Mouse (Mus musculus): ENCODE data around the gene Plcb2. TPM values are rescaled to one million over a fixed set of nuclear protein-coding genes. Genes with fewer than 3 reads are reported as not detected.

Gene Plcb2
- polyA plus RNA-seq, 1 experiment from 2014 or later: 0.50 TPM

DNA sequence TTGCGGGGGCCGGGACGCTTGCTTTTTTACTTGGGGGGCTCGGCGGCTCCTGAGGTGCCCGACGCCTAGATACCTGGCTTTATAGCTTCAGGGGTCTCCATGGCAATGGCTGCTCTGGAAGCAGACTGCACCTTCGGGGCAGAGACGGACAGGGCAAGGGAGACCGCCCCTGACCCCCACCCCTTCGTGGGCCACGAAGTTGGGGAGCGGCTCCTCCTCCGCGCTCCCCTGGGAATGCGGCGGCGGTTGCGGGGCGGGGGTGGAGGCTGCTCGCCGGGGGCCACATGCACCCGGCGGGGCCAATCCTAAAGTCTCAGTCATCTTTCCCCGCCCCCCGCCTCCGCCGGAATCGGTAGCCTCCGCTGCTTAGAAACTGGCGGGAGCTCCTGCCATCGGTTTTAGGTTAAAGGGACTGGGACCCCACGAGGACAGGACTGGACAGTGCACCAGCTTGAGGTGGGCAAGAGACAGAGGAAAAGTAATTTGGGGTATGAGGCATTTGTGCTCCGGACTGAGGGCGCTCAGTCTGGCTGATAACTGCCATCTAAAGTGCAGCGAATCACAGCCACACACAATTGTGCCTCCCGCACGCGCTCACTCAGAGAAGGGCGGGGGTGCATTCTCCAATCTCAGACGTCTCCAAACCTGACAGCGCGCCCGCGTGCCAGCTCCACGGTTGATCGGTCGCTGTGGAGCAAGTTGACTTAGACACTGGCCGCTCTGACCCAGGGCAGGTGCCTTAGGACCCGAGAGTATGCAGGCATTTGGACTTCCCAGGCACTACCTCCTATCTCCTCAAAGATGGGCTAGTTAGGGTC is 24.1 kb downstream of the Plcb2 start, which contains the start of gene Ankrd63:
TSS of gene Ankrd63 (minus strand) at position 51 of the 818 bp plus-strand sequence.
- WGBS: 1% methylated on average over 50 of the region's 50 CpGs
- Histone ChIP-seq H3K9me3 (no peaks in the 10 kb centered on the region), H3K27me3 (peaks cover 100% of the 10 kb centered on the region), H3K4me3 (peak within 1 kb of the TSS; percentile 45), H3K36me3 (no peaks in the 10 kb centered on the region), H3K4me1 (peaks cover 45% of the 10 kb centered on the region), H3K4me2 (replicated peaks) (peak within 1 kb of the TSS; percentile 73), H3K9ac (replicated peaks) (peak within 1 kb of the TSS; percentile 47; the same call in 1 of the 2 replicates), H3K27ac (replicated peaks) (no peak within 1 kb of the TSS)
- ATAC-seq (ENCODE audit: low FRiP score, low read depth): no peak

DNA sequence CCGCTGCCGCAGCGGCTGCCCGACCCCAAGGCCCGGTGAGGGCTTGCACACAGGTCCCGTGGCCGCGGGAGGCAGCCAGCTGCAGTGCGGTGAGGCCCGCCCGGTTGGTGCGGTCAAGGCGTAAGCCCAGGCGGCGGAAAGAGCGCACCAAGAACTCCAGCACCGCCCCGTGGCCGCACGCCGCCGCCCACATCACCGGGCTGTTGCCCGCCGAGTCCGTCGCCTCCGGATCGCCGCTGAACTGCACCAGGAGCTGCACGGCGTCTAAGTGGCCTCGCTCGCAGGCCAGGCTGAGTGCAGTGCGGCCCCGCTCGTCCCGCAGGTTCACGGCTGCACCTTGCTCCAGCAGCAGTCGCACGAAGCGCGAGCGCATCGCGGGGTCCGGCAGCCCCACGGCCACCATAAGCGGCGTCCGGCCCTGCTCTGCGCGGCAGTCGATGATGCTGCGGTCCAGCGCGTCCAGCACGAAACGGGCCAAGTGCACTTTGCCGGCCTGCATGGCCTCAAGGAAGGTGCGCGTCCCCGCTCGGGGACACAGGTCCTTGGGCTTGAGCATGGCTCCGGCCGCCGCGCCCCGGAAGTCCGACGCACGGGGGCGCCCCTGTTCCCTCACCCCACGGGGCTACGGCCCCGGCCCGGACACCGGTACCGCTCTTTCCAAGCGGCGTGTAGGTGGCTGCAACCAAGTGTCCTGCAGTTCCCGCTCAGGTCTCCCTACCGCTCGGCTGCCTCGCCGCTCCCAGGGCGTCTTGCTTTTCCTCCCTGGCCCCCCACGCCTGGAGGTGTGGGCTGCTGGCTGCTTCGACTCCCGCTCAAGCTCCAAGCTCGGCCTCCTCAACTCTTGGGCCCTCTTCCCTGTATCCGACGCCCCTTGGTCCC is 25.1 kb downstream of the Plcb2 start:
- peak; percentile 36 for ATAC-seq (ENCODE audit: low FRiP score, low read depth)
- under 1% methylated on average over 87 of the region's 93 CpGs for WGBS
- peak overlapping the region; percentile 47; the same call in 1 of the 2 replicates for H3K9ac ChIP-seq (replicated peaks)
- peaks cover 45% of the 10 kb centered on the region for H3K4me1 ChIP-seq
- H3K36me3 ChIP-seq: no peaks in the 10 kb centered on the region
- peak overlapping the region; percentile 45 for H3K4me3 ChIP-seq
- H3K27me3 ChIP-seq: peaks cover 98% of the 10 kb centered on the region
- peak overlapping the region; percentile 73 for H3K4me2 ChIP-seq (replicated peaks)
- H3K9me3 ChIP-seq: no peaks in the 10 kb centered on the region
- no peak overlapping the region for H3K27ac ChIP-seq (replicated peaks)

DNA sequence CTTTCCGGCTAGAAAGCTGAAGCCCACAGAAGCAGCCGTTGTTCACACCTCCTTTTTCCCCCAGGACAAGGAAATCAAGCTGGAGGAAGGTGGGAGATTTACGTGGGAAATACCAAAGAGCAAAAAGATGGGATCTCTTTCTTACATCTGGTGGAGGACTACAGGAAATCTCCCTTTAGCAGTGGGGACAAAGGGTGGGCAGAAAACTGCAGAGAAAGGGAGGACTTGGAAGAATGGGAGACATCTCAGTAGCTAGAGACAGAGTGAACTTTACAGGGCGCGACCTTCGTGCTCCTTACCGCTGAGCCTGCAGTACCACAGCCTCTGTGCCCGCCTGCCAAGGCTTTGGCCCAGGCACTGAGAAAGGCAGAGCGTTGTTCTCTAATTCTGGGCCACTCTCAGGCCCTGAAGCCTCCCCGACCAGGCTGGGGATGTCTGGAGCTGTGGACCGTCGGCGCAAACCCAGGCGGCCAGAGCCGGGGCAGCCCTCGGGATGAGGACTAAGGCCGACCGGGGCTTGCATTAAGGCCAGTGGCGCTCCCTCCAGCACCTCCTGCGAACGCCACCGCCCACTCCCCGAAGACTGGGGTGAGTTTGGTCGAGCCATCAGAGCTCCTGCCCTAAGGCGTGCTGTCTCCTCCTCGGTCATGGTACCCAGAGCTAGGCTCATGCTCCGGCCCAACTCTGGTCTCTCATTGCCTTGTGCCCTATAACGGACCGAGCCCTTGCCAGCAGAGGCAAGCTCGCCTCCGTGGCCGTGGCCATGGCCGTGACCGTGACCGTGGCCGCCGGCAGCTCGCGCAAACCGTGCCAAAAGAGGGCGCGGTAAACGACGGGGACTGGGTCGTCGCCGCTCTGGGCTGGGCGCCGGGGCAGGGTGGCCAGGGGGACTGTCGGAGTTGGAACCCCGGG is 26.0 kb downstream of the Plcb2 start:
- Histone ChIP-seq H3K27ac (replicated peaks) (no peak overlapping the region), H3K9me3 (no peaks in the 10 kb centered on the region), H3K4me2 (replicated peaks) (peak overlapping the region; percentile 73), H3K27me3 (peaks cover 96% of the 10 kb centered on the region), H3K9ac (replicated peaks) (peak overlapping the region; percentile 47; the same call in 1 of the 2 replicates), H3K4me1 (peaks cover 45% of the 10 kb centered on the region), H3K4me3 (peak overlapping the region; percentile 45), H3K36me3 (no peaks in the 10 kb centered on the region)
- WGBS: 2% methylated on average over 51 of the region's 51 CpGs
- peak; percentile 14; the same call in 1 of the 2 replicates for ATAC-seq (ENCODE audit: low FRiP score, low read depth)

DNA sequence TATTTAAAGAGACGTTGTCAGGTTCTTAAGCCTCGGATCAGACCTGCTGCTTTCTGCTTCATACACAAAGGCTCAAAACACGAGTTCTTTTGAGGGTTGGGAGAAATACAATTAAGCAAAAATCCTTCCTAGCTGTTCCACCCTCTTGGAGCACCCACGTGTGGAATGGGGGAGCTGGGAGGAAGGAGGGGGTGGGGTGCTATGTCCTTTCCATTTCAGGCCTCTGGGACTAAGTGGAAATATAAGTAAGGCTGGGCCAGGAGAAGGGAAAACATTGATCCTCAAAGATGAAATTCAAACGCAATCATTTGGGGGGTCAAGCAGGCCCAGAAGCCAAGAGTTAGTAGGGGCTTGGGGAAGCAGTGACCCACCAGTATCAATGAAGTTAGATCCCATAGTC is 27.1 kb downstream of the Plcb2 start:
- peaks cover 96% of the 10 kb centered on the region for H3K27me3 ChIP-seq
- 0 out of 2 replicates have a peak overlapping the region, but pooled peaks have one; percentile 27 for H3K4me3 ChIP-seq
- no peak overlapping the region for H3K9ac ChIP-seq (replicated peaks)
- peaks cover 40% of the 10 kb centered on the region for H3K4me1 ChIP-seq
- H3K27ac ChIP-seq (replicated peaks): no peak overlapping the region
- H3K36me3 ChIP-seq: no peaks in the 10 kb centered on the region
- H3K9me3 ChIP-seq: no peaks in the 10 kb centered on the region
- peak overlapping the region; percentile 46; the same call in 1 of the 2 replicates for H3K4me2 ChIP-seq (replicated peaks)
- ATAC-seq (ENCODE audit: low FRiP score, low read depth): no peak
- 5% methylated on average over 5 of the region's 5 CpGs for WGBS

DNA sequence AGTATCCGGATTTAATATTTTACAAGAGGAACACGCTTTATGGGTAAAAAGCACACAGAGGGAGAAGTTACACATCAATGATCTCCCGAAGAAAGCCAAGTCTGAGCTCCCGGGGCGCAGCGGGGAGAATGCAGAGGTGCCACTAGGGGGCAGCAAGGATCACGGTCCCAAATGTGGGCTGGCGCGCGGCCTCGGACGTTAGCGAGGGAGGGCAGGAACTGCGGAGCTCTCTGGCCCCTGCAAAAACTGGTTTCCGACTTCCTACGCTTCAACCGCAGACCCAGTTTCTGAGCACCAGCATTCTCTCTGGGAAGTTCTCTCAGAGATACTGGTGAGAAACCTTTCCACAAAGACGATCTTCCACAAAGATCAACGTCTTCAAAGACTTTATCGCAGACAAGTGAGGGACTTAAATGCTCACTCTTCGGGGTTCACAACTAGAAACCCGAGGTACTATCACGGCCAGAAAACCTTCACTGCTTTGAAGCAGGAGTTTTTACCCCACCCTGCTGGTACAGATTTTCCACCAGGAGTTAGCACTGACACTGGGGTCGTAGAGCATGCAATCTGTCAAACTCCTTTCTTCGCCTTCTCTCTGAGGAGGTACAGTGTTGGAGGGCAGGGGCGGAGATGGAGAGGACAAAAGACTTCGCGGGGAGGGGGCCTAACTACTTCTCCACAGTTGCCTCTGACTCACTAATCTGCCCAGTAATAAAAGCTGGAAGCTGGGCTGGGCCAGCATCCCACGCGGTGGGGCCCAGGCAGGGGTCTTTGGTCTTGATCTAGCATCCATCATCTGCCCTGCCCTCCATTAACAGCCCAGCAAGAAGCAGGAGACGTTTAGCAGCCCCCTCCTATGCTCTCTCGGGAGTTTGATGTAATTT is 27.8 kb downstream of the Plcb2 start:
- H3K9me3 ChIP-seq: no peaks in the 10 kb centered on the region
- H3K4me3 ChIP-seq: peak overlapping the region; percentile 27
- H3K27me3 ChIP-seq: peaks cover 96% of the 10 kb centered on the region
- H3K27ac ChIP-seq (replicated peaks): no peak overlapping the region
- no peak overlapping the region for H3K9ac ChIP-seq (replicated peaks)
- peaks cover 38% of the 10 kb centered on the region for H3K4me1 ChIP-seq
- peak; percentile 25; the same call in 1 of the 2 replicates for ATAC-seq (ENCODE audit: low FRiP score, low read depth)
- no peaks in the 10 kb centered on the region for H3K36me3 ChIP-seq
- under 1% methylated on average over 32 of the region's 32 CpGs for WGBS
- H3K4me2 ChIP-seq (replicated peaks): peak overlapping the region; percentile 46

DNA sequence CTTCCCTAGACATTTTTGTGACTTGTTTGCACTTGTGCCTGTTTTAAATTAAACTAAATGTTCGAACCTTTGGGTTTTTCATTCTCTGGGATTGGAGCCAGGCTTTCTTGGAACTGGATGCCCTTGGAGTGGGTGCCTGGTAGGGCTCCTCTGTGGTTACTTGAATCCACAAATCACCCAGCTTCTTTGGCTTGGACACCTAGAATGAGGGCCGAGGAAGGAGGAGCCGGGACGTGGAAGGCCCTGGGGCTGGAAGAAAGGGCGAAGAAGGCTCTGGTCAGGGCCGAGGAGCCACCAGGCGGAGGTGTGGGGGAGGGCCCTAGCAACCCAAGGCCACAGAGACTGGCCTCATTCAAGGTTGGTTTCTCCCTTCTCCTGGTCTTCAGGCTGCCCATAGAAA is 30.3 kb downstream of the Plcb2 start:
- Histone ChIP-seq H3K9ac (replicated peaks) (no peak overlapping the region), H3K4me2 (replicated peaks) (no peak overlapping the region), H3K9me3 (no peaks in the 10 kb centered on the region), H3K27ac (replicated peaks) (no peak overlapping the region), H3K27me3 (peaks cover 95% of the 10 kb centered on the region), H3K4me3 (no peak overlapping the region), H3K36me3 (no peaks in the 10 kb centered on the region), H3K4me1 (peaks cover 22% of the 10 kb centered on the region)
- 49% methylated on average over 7 of the region's 7 CpGs for WGBS
- no peak for ATAC-seq (ENCODE audit: low FRiP score, low read depth)

DNA sequence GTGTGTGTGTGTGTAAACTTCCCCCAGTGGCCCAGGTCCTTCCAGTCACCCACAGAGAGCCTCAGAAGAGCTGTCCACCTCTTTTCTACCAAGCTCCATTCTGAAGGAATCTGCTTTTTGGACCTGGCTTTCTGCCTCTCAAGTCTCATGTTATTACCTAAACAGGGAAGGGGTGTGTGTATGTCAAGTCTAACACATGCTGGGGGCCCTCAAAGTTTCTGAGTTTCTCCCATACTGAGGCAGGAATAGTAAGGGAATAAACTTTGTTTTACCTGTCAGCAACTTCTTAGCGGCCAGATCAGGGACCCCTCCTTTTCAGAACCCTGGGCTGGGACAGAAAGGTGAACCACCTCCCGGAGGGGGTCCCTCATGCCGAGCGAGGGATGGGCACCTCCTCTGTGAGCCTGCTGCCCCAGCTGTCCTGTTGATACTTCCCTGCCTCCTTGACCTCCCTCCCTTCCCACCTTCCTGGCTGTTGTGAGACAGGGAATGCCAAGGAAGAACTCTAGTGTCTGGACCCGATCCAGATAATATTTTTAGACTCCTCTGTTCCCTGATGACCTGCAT is 30.8 kb downstream of the Plcb2 start:
- peaks cover 94% of the 10 kb centered on the region for H3K27me3 ChIP-seq
- WGBS: 50% methylated on average over 5 of the region's 5 CpGs

DNA sequence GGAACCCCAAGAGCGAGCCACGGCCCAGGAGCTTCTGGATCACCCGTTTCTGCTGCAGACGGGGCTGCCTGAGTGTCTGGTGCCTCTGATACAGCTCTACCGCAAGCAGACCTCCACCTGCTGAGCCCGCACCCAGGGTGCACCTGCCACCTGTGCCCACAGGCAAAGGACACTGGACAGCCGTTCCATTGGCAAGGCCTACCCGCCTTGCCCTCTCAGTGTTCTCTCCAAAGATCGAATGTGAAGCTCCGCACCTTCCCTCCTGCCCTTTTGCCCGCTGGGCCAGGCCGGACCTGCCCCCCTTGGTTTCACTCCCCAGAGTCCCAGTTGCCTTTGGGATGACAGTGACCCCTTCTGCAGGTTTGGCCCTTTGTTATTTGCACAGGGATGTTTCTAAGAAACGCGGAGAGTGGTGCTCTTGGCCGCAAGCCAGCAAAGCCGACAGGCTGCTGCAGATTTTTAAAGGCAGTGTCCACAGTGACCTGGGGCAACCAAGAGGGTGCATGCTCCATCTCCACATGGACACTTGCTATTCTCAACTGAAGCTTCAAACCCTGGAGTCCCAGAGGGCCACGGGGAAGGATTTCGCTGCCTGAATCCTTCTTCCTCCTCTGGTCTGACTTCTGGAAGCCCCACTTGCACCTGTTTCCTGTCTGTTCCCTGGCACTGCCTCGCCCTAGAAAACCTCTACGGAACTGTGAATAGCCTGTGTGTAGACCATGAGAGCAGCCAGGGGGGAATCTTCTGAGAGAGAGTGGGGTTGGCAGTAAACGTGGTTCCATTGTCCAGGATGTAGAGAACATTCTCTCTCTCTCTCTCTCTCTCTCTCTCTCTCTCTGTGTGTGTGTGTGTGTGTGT is 31.6 kb downstream of the Plcb2 start:
- Histone ChIP-seq H3K27me3 (peaks cover 90% of the 10 kb centered on the region), H3K36me3 (no peaks in the 10 kb centered on the region), H3K4me1 (peaks cover 12% of the 10 kb centered on the region), H3K4me2 (replicated peaks) (no peak overlapping the region), H3K27ac (replicated peaks) (no peak overlapping the region), H3K9me3 (no peaks in the 10 kb centered on the region), H3K4me3 (no peak overlapping the region), H3K9ac (replicated peaks) (no peak overlapping the region)
- ATAC-seq (ENCODE audit: low FRiP score, low read depth): no peak
- 56% methylated on average over 21 of the region's 21 CpGs for WGBS

More for the DNA sequence above, 30.8 kb downstream of the Plcb2 start:
- Histone ChIP-seq H3K4me2 (replicated peaks) (no peak overlapping the region), H3K9me3 (no peaks in the 10 kb centered on the region), H3K4me1 (peaks cover 17% of the 10 kb centered on the region), H3K36me3 (no peaks in the 10 kb centered on the region), H3K4me3 (no peak overlapping the region), H3K9ac (replicated peaks) (no peak overlapping the region), H3K27ac (replicated peaks) (no peak overlapping the region)
- ATAC-seq (ENCODE audit: low FRiP score, low read depth): no peak

DNA sequence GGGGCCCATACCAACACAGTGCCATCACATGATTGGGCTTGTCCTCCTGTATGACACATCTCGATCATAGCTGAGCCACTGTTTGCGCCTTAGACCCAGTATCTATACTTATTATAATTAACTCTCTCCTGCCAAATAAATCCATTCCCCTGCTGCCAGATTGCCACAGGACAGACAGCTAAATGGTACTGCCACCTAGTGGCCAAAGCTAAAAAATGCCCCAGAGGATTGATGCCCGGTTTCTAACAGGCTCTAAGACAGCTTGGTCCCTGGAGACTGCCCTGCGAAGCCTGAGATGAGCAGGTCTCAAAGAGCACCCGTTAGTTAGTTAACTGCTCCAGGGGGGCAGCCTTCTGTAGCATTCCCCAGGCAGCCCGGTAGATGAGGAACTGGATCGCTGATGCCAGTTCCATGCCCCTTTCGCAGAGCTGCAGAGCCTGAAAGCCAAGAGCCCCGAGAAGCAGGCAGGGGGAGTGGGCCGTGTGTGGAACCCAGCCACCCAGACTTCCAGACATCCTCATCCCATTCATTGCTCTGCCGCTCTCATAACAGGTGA is 32.5 kb downstream of the Plcb2 start:
- no peak overlapping the region for H3K4me2 ChIP-seq (replicated peaks)
- no peak overlapping the region for H3K4me3 ChIP-seq
- H3K27ac ChIP-seq (replicated peaks): no peak overlapping the region
- WGBS: 27% methylated on average over 11 of the region's 11 CpGs
- H3K9me3 ChIP-seq: no peaks in the 10 kb centered on the region
- H3K27me3 ChIP-seq: peaks cover 81% of the 10 kb centered on the region
- H3K36me3 ChIP-seq: no peaks in the 10 kb centered on the region
- H3K9ac ChIP-seq (replicated peaks): no peak overlapping the region
- H3K4me1 ChIP-seq: peaks cover 6% of the 10 kb centered on the region
- ATAC-seq (ENCODE audit: low FRiP score, low read depth): no peak

Measured in midbrain, embryonic 12.5 days (tissue).